Mouse (Mus musculus) CH12.LX (cell line): Measurements from ENCODE around the gene Sall4.

Source experiments
- CTCF ChIP-seq, 2 experiments: IDR thresholded peaks in 1 of 2; conservative IDR thresholded peaks in 1 of 2; 2 replicates each; pipeline ENCODE4 v1.5.1; 2011 to 2012; ENCODE audit warnings: low read depth in 2 of 2, low read length in 2 of 2, improper control_type of control experiment in 1 of 2, inconsistent platforms in 1 of 2, mild to moderate bottlenecking in 1 of 2, moderate library complexity in 1 of 2
- EP300 ChIP-seq: IDR thresholded peaks from 2 replicates; pipeline ENCODE4 v1.6.1; 2011; ENCODE audit warnings: low read length, improper control_type of control experiment
- MAFK ChIP-seq: IDR thresholded peaks from 2 replicates; pipeline ENCODE4 v1.6.1; 2011; ENCODE audit warnings: low read length, improper control_type of control experiment; ENCODE audit not compliant: insufficient replicate concordance

DNA sequence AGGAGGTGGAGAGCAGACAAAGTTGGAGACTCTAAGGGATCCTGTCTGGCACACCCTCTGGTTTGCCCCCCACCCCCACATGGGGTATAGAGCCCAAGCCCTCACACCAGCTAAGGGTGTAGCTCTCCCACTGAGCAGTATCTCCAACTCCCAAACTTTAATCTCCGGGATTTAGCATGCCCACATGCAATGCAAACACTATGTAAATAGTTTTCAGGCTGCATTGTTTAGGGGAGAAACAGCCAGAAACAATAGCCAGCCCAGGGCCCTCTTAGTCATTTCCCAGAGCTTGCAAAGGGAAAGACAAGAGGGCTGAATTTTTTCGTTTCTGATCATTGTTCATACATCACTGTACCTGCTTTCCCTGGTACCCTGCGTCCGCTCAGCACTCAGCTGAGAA lies 5.8 kb downstream of the Sall4 start:
- TF ChIP-seq EP300 (no peak), CTCF (conservative IDR thresholded peaks at IDR 0.05 in 1 of 2, IDR thresholded peaks at IDR 0.05 in 1 of 2; ENCODE audit: low read depth in 2 of 2, low read length in 2 of 2) (no peak), MAFK (no peak)
